Mouse (Mus musculus): Measurements from ENCODE around the gene Mrm1. TPM values are rescaled to one million over a fixed set of nuclear protein-coding genes. Genes with fewer than 3 reads are reported as not detected.
"Not testable (repeated sequence)": the region's sequence is repeated elsewhere in the genome, so short reads cannot be mapped to it uniquely, and the experiment has no call there.

Mrm1 gene
- polyA plus RNA-seq (2015; fragmentation: Nextera tagmentation; extraction: Ambion mirVana): 14.2 and 15.0 TPM in 2 replicates

- Histone ChIP-seq H3K9ac (peak within 1 kb of the TSS; percentile 96), H3K4me1 (replicated peaks) (peaks cover 74% of the 10 kb centered on the region), H3K36me3 (peaks cover 69% of the 10 kb centered on the region), H3K4me2 (peak within 1 kb of the TSS; percentile 99), H3K4me3 (replicated peaks) (peak within 1 kb of the TSS; percentile 82), H3K9me3 (replicated peaks) (0 out of 2 replicates have a peak, but pooled peaks cover 3% of the 10 kb centered on the region), H3K27me3 (no peaks in the 10 kb centered on the region), H3K27ac (peak within 1 kb of the TSS; percentile 100)
- DNase-seq: peak; percentile 96
- ATAC-seq (ENCODE audit: low read depth): peak; percentile 62
- under 1% methylated on average over 55 of the region's 55 CpGs for WGBS (ENCODE audit: insufficient replicate concordance)
Observed at GRCm38 (mm10) chr11:84818961-84819692, at the start of gene Mrm1. Gene Mrm1, minus strand, starts transcription at chr11:84819515.

GRCm38 (mm10) chr11:84868786-84869259 is 49.5 kb upstream of the Mrm1 start:
- Histone ChIP-seq H3K4me3 (replicated peaks) (peak overlapping the region; percentile 100), H3K4me2 (peak overlapping the region; percentile 78), H3K9ac (peak overlapping the region; percentile 100), H3K4me1 (replicated peaks) (peaks cover 51% of the 10 kb centered on the region), H3K9me3 (replicated peaks) (no peaks in the 10 kb centered on the region), H3K36me3 (peaks cover 25% of the 10 kb centered on the region), H3K27me3 (no peaks in the 10 kb centered on the region), H3K27ac (peak overlapping the region; percentile 100)
- ATAC-seq (ENCODE audit: low read depth) (no peak), DNase-seq (no peak)
- 2% methylated on average over 7 of the region's 7 CpGs for WGBS (ENCODE audit: insufficient replicate concordance)

DNA sequence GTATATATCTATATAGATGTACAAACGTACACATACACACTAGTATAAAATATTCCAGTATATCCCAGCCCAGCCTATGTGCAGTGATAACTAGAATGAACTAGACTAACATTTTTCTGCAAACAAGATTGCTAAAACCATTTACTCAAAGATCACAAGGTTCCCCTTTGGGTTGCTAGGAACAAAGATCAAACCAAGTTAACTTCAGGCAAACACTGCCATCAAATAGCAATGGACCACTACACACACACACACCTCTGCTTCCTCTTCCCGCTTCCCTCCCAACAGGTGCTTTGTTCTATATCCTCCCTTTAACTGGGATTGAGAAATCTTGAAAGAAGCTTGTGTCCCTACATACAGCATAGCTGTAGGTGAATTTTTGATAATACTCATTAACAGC is 48.3 kb upstream of the Mrm1 start:
- 68% methylated on average over 2 of the region's 2 CpGs for WGBS (ENCODE audit: insufficient replicate concordance)
- ATAC-seq (ENCODE audit: low read depth): no peak
- no peaks in the 10 kb centered on the region for H3K9me3 ChIP-seq (replicated peaks)
- H3K27me3 ChIP-seq: no peaks in the 10 kb centered on the region
- peak overlapping the region; percentile 25; the same call in 1 of the 2 replicates for H3K27ac ChIP-seq
- peak overlapping the region; percentile 69 for H3K4me2 ChIP-seq
- H3K4me1 ChIP-seq (replicated peaks): peaks cover 47% of the 10 kb centered on the region
- peaks cover 35% of the 10 kb centered on the region for H3K36me3 ChIP-seq
- DNase-seq: no peak
- peak overlapping the region; percentile 70 for H3K9ac ChIP-seq
- peak overlapping the region; percentile 56 for H3K4me3 ChIP-seq (replicated peaks)

DNA sequence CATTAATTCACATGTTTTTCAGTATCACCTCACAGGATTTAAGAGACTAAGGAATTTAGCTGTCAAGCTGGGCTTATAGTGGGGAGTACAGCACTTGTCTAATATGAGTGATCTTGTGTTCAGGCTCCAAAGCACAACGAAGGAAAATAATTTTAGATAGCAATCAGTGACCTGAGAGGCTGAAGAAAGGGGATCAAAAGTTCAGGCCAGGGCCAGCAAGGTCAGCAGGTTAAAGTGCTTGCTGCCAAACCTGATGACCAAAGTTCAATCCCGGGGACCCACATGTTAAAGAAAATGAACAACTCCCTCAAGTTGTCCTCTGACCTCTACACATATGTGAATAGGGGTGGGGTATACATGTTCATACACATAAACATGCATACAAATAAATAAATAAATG is 46.0 kb upstream of the Mrm1 start:
- no peak overlapping the region for H3K27ac ChIP-seq
- DNase-seq (no peak), ATAC-seq (ENCODE audit: low read depth) (no peak)
- H3K9ac ChIP-seq: peak overlapping the region; percentile 51; the same call in 1 of the 2 replicates
- no peaks in the 10 kb centered on the region for H3K9me3 ChIP-seq (replicated peaks)
- 57% methylated on average over 2 of the region's 2 CpGs for WGBS (ENCODE audit: insufficient replicate concordance)
- H3K4me3 ChIP-seq (replicated peaks): peak overlapping the region; percentile 18
- H3K4me1 ChIP-seq (replicated peaks): peaks cover 54% of the 10 kb centered on the region
- peaks cover 56% of the 10 kb centered on the region for H3K36me3 ChIP-seq
- H3K27me3 ChIP-seq: no peaks in the 10 kb centered on the region
- H3K4me2 ChIP-seq: peak overlapping the region; percentile 48

DNA sequence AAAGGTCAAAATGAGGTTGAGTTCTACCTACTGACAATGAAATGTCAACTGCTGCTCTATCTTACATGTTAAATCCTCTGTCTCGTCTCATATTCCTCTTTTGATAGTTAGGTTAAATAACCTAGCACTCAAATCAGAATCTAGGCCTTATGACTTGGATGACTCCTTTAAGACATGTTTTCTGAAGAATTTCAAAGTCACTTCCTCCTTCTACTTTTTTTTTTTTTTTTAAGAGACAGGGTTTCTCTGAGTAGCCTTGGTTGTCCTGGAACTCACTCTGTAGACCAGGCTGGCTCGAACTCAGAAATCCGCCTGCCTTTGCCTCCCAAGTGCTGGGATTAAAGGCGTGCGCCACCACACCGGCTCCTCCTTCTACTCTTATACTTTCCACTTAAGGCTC is 36.0 kb upstream of the Mrm1 start:
- Histone ChIP-seq H3K4me2 (no peak overlapping the region), H3K27me3 (no peaks in the 10 kb centered on the region), H3K27ac (no peak overlapping the region), H3K36me3 (peaks cover 87% of the 10 kb centered on the region), H3K9me3 (replicated peaks) (no peaks in the 10 kb centered on the region), H3K4me1 (replicated peaks) (no peaks in the 10 kb centered on the region), H3K9ac (no peak overlapping the region), H3K4me3 (replicated peaks) (no peak overlapping the region)
- ATAC-seq (ENCODE audit: low read depth): no peak
- no peak for DNase-seq
- 95% methylated on average over 6 of the region's 6 CpGs for WGBS (ENCODE audit: insufficient replicate concordance)

- H3K4me3 ChIP-seq (replicated peaks): no peak overlapping the region
- WGBS (ENCODE audit: insufficient replicate concordance): 83% methylated on average over 7 of the region's 7 CpGs
- no peak overlapping the region for H3K27ac ChIP-seq
- no peaks in the 10 kb centered on the region for H3K27me3 ChIP-seq
- H3K9ac ChIP-seq: no peak overlapping the region
- ATAC-seq (ENCODE audit: low read depth) (no peak), DNase-seq (no peak)
- H3K4me2 ChIP-seq: no peak overlapping the region
- no peaks in the 10 kb centered on the region for H3K4me1 ChIP-seq (replicated peaks)
- H3K9me3 ChIP-seq (replicated peaks): no peaks in the 10 kb centered on the region
- H3K36me3 ChIP-seq: peaks cover 82% of the 10 kb centered on the region
Observed at GRCm38 (mm10) chr11:84847475-84848090, 28.3 kb upstream of the Mrm1 start.

DNA sequence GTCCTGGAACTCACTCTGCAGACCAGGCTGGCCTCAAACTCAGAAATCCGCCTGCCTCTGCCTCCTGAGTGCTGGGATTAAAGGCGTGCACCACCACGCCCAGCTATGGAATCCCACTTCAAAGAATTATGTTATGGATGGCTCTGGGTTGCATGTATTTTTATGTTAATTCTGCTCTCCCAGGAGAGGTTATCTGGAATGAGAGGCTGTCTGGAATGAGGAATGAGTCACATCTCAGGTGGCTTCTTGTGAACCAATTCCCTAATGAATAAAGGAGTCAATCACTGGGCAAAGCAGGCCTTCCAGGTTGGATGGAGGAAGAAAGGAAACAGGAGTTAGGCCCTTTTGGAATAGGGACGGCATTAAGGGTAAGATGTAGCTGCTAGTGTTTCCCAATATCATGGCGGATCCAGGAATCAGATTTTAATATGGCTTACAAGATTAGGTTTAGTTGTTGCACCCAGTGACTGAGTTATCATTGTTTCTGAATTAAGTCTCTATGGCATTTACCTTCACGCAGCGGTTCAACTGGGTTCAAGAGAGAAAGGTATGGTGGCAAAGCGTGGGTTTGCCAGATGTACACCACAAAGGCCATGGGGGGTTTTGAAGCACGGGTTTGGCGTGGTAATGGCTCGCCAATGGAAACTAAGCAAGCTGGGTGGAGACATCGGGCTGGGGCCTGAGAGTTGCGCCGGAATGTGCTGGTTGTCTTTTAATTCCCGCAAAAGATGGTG is 27.6 kb upstream of the Mrm1 start:
- H3K4me2 ChIP-seq: no peak overlapping the region
- WGBS (ENCODE audit: insufficient replicate concordance): 93% methylated on average over 15 of the region's 15 CpGs
- H3K9me3 ChIP-seq (replicated peaks): no peaks in the 10 kb centered on the region
- ATAC-seq (ENCODE audit: low read depth) (no peak), DNase-seq (no peak)
- H3K27ac ChIP-seq: no peak overlapping the region
- H3K27me3 ChIP-seq: no peaks in the 10 kb centered on the region
- H3K4me3 ChIP-seq (replicated peaks): no peak overlapping the region
- H3K9ac ChIP-seq: no peak overlapping the region
- peaks cover 83% of the 10 kb centered on the region for H3K36me3 ChIP-seq
- no peaks in the 10 kb centered on the region for H3K4me1 ChIP-seq (replicated peaks)

- peaks cover 92% of the 10 kb centered on the region for H3K36me3 ChIP-seq
- DNase-seq (no peak), ATAC-seq (ENCODE audit: low read depth) (no peak)
- H3K9ac ChIP-seq: no peak overlapping the region
- H3K27me3 ChIP-seq: no peaks in the 10 kb centered on the region
- no peaks in the 10 kb centered on the region for H3K4me1 ChIP-seq (replicated peaks)
- H3K9me3 ChIP-seq (replicated peaks): no peaks in the 10 kb centered on the region
- H3K27ac ChIP-seq: no peak overlapping the region
- H3K4me2 ChIP-seq: no peak overlapping the region
- 74% methylated on average over 2 of the region's 2 CpGs for WGBS (ENCODE audit: insufficient replicate concordance)
- H3K4me3 ChIP-seq (replicated peaks): no peak overlapping the region
Observed at GRCm38 (mm10) chr11:84839330-84839729, 20.0 kb upstream of the Mrm1 start.

DNA sequence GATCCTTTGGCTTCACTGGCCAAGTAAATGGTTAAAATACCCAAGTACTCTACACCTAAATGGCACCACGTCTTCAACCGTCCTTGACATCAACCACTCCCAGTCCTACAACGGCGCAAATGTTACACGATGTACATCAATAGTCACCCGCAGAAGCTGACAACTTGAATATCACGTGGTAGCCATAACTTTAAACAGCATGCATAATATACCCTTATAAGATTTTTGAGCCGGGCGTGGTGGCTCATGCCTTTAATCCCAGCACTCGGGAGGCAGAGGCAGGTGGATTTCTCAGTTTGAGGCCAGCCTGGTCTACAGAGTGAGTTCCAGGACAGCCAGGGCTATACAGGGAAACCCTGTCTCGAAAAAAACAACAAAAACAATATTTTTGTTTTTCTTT is 10.2 kb upstream of the Mrm1 start:
- H3K9me3 ChIP-seq (replicated peaks); H3K27me3 ChIP-seq: not testable (repeated sequence)
- peak; percentile 28 for DNase-seq
- peak overlapping the region; percentile 100 for H3K27ac ChIP-seq
- H3K4me1 ChIP-seq (replicated peaks): peaks cover 50% of the 10 kb centered on the region
- ATAC-seq (ENCODE audit: low read depth): peak; percentile 4; the same call in 1 of the 2 replicates
- peaks cover 76% of the 10 kb centered on the region for H3K36me3 ChIP-seq
- H3K4me3 ChIP-seq (replicated peaks): peak overlapping the region; percentile 97
- peak overlapping the region; percentile 99 for H3K4me2 ChIP-seq
- H3K9ac ChIP-seq: peak overlapping the region; percentile 100
- WGBS (ENCODE audit: insufficient replicate concordance): 44% methylated on average over 11 of the region's 11 CpGs

GRCm38 (mm10) chr11:84828516-84829399 is 9.4 kb upstream of the Mrm1 start, which contains the start of gene Dhrs11:
Gene Dhrs11, minus strand, starts transcription at chr11:84828994.
- peak; percentile 91 for ATAC-seq (ENCODE audit: low read depth)
- H3K4me1 ChIP-seq (replicated peaks): peaks cover 57% of the 10 kb centered on the region
- H3K36me3 ChIP-seq: peaks cover 74% of the 10 kb centered on the region

More at GRCm38 (mm10) chr11:84828516-84829399, 9.4 kb upstream of the Mrm1 start, which contains the start of gene Dhrs11:
- H3K27ac ChIP-seq: peak within 1 kb of the TSS; percentile 100
- H3K27me3 ChIP-seq: no peaks in the 10 kb centered on the region
- H3K9ac ChIP-seq: peak within 1 kb of the TSS; percentile 100
- H3K4me3 ChIP-seq (replicated peaks): peak within 1 kb of the TSS; percentile 97
- WGBS (ENCODE audit: insufficient replicate concordance): under 1% methylated on average over 62 of the region's 62 CpGs
- H3K4me2 ChIP-seq: peak within 1 kb of the TSS; percentile 99
- H3K9me3 ChIP-seq (replicated peaks): no peaks in the 10 kb centered on the region
- DNase-seq: peak; percentile 95

Measured in liver, embryonic 13.5 days (tissue).